Mouse (Mus musculus): Measurements from ENCODE around the gene Abcc5. TPM values are rescaled to one million over a fixed set of nuclear protein-coding genes. Genes with fewer than 3 reads are reported as not detected.
A peak's percentile ranks its signal among the peaks of the same experiment; 100 is the strongest.

Abcc5 gene
- polyA plus RNA-seq, 2 experiments: 14.5 to 22.8 TPM

DNA sequence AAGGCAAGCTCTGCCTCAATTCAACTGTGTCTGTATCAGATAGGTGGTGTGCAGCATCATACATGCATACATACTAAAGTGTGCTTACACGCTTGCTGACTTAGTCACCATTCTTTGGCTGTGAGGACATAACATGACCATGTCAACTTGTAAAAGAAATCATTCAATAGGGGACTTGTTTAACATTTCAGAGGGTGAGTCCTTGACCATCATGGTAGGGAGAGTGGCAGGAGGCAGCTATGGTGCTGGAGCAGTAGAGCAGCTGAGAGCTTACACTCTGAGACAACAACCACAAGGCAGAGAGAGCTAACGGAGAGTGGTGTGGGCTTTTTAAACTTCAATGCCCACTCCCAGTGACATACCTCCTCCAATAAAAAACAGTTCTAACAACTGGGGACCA lies 9.9 kb downstream of the Abcc5 start:
- TF ChIP-seq EP300 (IDR thresholded peaks at IDR 0.05; ENCODE audit: low read depth) (no peak), CTCF (IDR thresholded peaks at IDR 0.05; ENCODE audit: low read depth) (no peak)

DNA sequence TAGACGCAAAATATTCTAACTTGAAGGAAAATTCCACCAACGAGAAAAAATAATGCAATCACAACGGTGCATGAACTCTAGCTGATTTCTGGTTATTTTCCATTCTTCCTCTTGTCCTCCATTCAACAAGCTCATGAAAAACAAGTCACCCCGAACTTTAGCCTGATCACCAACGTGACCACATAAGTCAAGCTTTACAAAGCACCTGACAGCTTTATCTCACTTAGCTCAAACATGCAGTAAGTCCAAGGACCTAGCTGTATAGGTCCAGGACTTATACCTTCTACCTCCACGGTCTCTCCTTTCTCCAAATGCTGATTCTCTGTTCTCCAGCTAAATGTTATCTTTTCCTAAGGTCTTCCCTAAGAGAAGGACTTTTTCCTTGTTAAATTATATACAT lies 10.4 kb downstream of the Abcc5 start:
- Histone ChIP-seq H3K4me3 (ENCODE audit: insufficient read depth in 1 of 2, low read depth in 2 of 2, low read length in 2 of 2) (no peak overlapping the region), H3K27ac (no peak overlapping the region), H3K27me3 (ENCODE audit: control insufficient read depth, insufficient read depth, low read length) (no peaks in the 10 kb centered on the region), H3K4me1 (replicated peaks; ENCODE audit: control insufficient read depth in 2 of 2, insufficient read depth in 2 of 2, low read length in 1 of 2) (peaks cover 8 to 17% of the 10 kb centered on the region in 2 experiments), H3K36me3 (replicated peaks; ENCODE audit: control insufficient read depth, insufficient read depth, low read depth) (no peaks in the 10 kb centered on the region; the same call in none of the 2 replicates), H3K4me2 (ENCODE audit: low read depth) (no peak overlapping the region), H3K9ac (replicated peaks) (no peak overlapping the region), H3K9me3 (ENCODE audit: control insufficient read depth, low read length) (no peaks in the 10 kb centered on the region)
- ATAC-seq (ENCODE audit: insufficient read depth): no peak
- 65% methylated on average over 6 of the region's 6 CpGs for WGBS (ENCODE audit: insufficient replicate concordance)
- no peak for DNase-seq (ENCODE audit: low read depth in 3 of 3, low spot score in 3 of 3)
- TF ChIP-seq CTCF (IDR thresholded peaks at IDR 0.05; ENCODE audit: low read depth) (no peak), EP300 (IDR thresholded peaks at IDR 0.05; ENCODE audit: low read depth) (no peak)

More for the DNA sequence above, 9.9 kb downstream of the Abcc5 start:
- Histone ChIP-seq H3K9me3 (ENCODE audit: control insufficient read depth, low read length) (no peaks in the 10 kb centered on the region), H3K4me3 (ENCODE audit: insufficient read depth in 1 of 2, low read depth in 2 of 2, low read length in 2 of 2) (no peak overlapping the region), H3K36me3 (replicated peaks; ENCODE audit: control insufficient read depth, insufficient read depth, low read depth) (peaks cover 4% of the 10 kb centered on the region), H3K9ac (replicated peaks) (no peak overlapping the region), H3K27me3 (ENCODE audit: control insufficient read depth, insufficient read depth, low read length) (no peaks in the 10 kb centered on the region), H3K4me1 (replicated peaks; ENCODE audit: control insufficient read depth in 2 of 2, insufficient read depth in 2 of 2, low read length in 1 of 2) (peaks cover 8 to 17% of the 10 kb centered on the region in 2 experiments), H3K4me2 (ENCODE audit: low read depth) (no peak overlapping the region), H3K27ac (no peak overlapping the region)
- 75% methylated on average over 2 of the region's 2 CpGs for WGBS (ENCODE audit: insufficient replicate concordance)
- DNase-seq (ENCODE audit: low read depth in 3 of 3, low spot score in 3 of 3): no peak
- ATAC-seq (ENCODE audit: insufficient read depth): no peak

DNA sequence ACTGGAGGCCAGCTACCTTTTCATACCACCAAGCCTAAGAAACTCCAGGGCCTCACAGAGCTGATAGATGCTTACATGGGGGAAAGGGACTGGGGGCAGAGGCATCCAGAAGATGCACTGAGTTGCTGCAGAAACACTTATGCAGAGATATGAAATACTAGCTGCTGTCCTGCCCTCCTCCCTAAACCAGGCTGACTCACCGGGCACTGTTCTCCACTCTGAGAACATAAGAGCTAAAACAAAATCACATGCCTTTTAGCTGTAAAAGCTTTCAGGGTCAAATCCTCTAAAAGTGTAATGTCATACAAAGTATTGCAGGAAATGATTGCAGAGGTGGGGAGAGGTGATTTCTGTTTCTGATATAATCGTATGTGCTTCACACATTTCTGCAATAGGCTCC lies 11.0 kb downstream of the Abcc5 start:
- WGBS (ENCODE audit: insufficient replicate concordance): 62% methylated on average over 2 of the region's 2 CpGs
- Histone ChIP-seq H3K4me2 (ENCODE audit: low read depth) (no peak overlapping the region), H3K27me3 (ENCODE audit: control insufficient read depth, insufficient read depth, low read length) (no peaks in the 10 kb centered on the region), H3K27ac (no peak overlapping the region), H3K4me3 (ENCODE audit: insufficient read depth in 1 of 2, low read depth in 2 of 2, low read length in 2 of 2) (no peak overlapping the region), H3K9me3 (ENCODE audit: control insufficient read depth, low read length) (no peaks in the 10 kb centered on the region), H3K4me1 (replicated peaks; ENCODE audit: control insufficient read depth in 2 of 2, insufficient read depth in 2 of 2, low read length in 1 of 2) (peaks cover 8 to 17% of the 10 kb centered on the region in 2 experiments), H3K36me3 (replicated peaks; ENCODE audit: control insufficient read depth, insufficient read depth, low read depth) (no peaks in the 10 kb centered on the region; the same call in none of the 2 replicates), H3K9ac (replicated peaks) (no peak overlapping the region)
- DNase-seq (ENCODE audit: low read depth in 3 of 3, low spot score in 3 of 3) (no peak), ATAC-seq (ENCODE audit: insufficient read depth) (no peak)
- TF ChIP-seq CTCF (IDR thresholded peaks at IDR 0.05; ENCODE audit: low read depth) (no peak), EP300 (IDR thresholded peaks at IDR 0.05; ENCODE audit: low read depth) (no peak)

DNA sequence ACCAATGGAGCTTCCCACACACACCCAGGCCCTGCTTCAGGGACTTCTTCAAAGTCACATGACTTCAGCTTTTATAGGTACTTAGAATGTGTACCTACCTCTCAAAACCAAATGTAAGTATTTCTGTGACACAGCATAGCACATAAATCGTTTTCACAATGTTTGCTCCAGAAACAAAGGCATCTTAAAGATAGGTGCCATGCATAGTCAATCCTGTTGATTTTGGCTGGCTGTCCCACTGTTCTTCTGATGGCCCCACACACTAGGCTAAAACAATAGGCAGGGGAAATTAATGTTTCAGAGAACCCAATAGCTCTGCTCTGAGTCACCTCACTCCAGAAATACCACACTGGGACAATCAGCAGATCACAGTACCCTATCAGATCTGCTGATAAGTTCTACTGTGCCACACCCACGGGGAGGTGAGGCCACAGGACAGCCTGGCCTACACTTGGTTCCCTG lies 12.3 kb downstream of the Abcc5 start:
- Histone ChIP-seq H3K27ac (no peak overlapping the region), H3K9me3 (ENCODE audit: control insufficient read depth, low read length) (no peaks in the 10 kb centered on the region), H3K4me3 (ENCODE audit: insufficient read depth in 1 of 2, low read depth in 2 of 2, low read length in 2 of 2) (no peak overlapping the region), H3K36me3 (replicated peaks; ENCODE audit: control insufficient read depth, insufficient read depth, low read depth) (no peaks in the 10 kb centered on the region; the same call in 1 of the 2 replicates), H3K4me2 (ENCODE audit: low read depth) (no peak overlapping the region), H3K27me3 (ENCODE audit: control insufficient read depth, insufficient read depth, low read length) (no peaks in the 10 kb centered on the region), H3K9ac (replicated peaks) (no peak overlapping the region), H3K4me1 (replicated peaks; ENCODE audit: control insufficient read depth in 2 of 2, insufficient read depth in 2 of 2, low read length in 1 of 2) (peaks cover 8 to 17% of the 10 kb centered on the region in 2 experiments)
- 29% methylated on average over 2 of the region's 2 CpGs for WGBS (ENCODE audit: insufficient replicate concordance)
- DNase-seq (ENCODE audit: low read depth in 3 of 3, low spot score in 3 of 3) (no peak), ATAC-seq (ENCODE audit: insufficient read depth) (no peak)
- TF ChIP-seq EP300 (IDR thresholded peaks at IDR 0.05; ENCODE audit: low read depth) (no peak), CTCF (IDR thresholded peaks at IDR 0.05; ENCODE audit: low read depth) (no peak)

DNA sequence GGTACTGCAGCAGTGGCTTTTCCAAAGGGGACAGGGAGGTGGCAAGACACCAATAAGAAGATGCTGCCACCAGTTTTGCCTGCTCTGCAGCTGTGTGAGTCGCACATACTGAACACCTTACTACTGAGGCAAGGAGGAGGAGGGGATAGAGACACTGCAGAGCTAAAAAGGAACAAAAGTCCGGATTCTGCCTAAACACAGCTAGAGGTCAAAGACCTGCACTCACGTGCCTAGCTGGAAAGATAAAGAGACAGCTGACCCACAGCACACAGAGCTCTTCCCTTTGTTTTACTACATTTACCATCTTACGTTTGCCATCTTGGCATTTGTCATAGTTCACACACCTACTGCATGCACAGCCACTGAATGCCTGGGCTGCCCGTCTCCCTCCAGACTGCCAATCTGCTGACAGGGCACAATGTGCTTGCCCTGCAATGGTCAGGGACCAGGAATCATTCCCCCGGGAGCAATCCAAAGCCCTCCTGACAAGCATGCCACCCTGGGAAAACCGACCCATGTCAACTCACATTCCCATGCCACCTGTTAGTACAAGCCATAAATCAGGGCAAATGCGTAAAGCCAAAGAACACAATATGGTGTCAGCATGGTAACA lies 14.1 kb downstream of the Abcc5 start:
- ATAC-seq (ENCODE audit: insufficient read depth): 0 out of 2 replicates have a peak, but pooled peaks have one; percentile 26
- DNase-seq (ENCODE audit: low read depth in 3 of 3, low spot score in 3 of 3): no peak
- no peak for TF ChIP-seq CTCF (IDR thresholded peaks at IDR 0.05; ENCODE audit: low read depth)
- TF ChIP-seq EP300 (IDR thresholded peaks at IDR 0.05; ENCODE audit: low read depth): no peak
- H3K9me3 ChIP-seq (ENCODE audit: control insufficient read depth, low read length): no peaks in the 10 kb centered on the region
- H3K27ac ChIP-seq: no peak overlapping the region
- peaks cover 8 to 17% of the 10 kb centered on the region in 2 experiments for H3K4me1 ChIP-seq (replicated peaks; ENCODE audit: control insufficient read depth in 2 of 2, insufficient read depth in 2 of 2, low read length in 1 of 2)
- no peak overlapping the region for H3K4me3 ChIP-seq (ENCODE audit: insufficient read depth in 1 of 2, low read depth in 2 of 2, low read length in 2 of 2)
- H3K27me3 ChIP-seq (ENCODE audit: control insufficient read depth, insufficient read depth, low read length): no peaks in the 10 kb centered on the region
- H3K36me3 ChIP-seq (replicated peaks; ENCODE audit: control insufficient read depth, insufficient read depth, low read depth): no peaks in the 10 kb centered on the region; the same call in 1 of the 2 replicates
- no peak overlapping the region for H3K9ac ChIP-seq (replicated peaks)
- 68% methylated on average over 8 of the region's 8 CpGs for WGBS (ENCODE audit: insufficient replicate concordance)
- no peak overlapping the region for H3K4me2 ChIP-seq (ENCODE audit: low read depth)
